In genomic region chr5:122989551-122990330, GRCm38 (mm10) we compare ENCODE assay signal across 8 mouse cellular contexts. TPM values are rescaled to one million over a fixed set of nuclear protein-coding genes. Genes with fewer than 3 reads are reported as not detected.
DNase-seq lines count a peak whose midpoint lies in the region; ATAC-seq and TF ChIP-seq lines count a peak whose summit lies in the region.

Kdm2b (minus strand) TSS chr5:122989823.

- H3K4me2 ChIP-seq in liver, embryonic 14.5 days (ENCODE audit: low read depth): peak within 1 kb of the TSS; percentile 96
- H3K4me2 ChIP-seq in neural tube, embryonic 12.5 days (replicated peaks): peak within 1 kb of the TSS; percentile 98

- 11% methylated on average over 15 of the region's 15 CpGs for WGBS in kidney, adult 2 months
- WGBS in liver, embryonic 14.5 days (ENCODE audit: insufficient replicate concordance): 10% methylated on average over 15 of the region's 15 CpGs
- WGBS in neural tube, embryonic 12.5 days: 2% methylated on average over 15 of the region's 15 CpGs

- H3K9me3 ChIP-seq in liver, embryonic 14.5 days (ENCODE audit: control insufficient read depth, low read length): no peaks in the 10 kb centered on the region
- H3K9me3 ChIP-seq in neural tube, embryonic 12.5 days: no peaks in the 10 kb centered on the region

- peaks cover 6% of the 10 kb centered on the region for H3K27me3 ChIP-seq in testis, adult 2 months (ENCODE audit: control insufficient read depth, insufficient read depth, low read length)
- no peaks in the 10 kb centered on the region for H3K27me3 ChIP-seq in kidney, adult 2 months (replicated peaks; ENCODE audit: control insufficient read depth, insufficient read depth, low read length)
- peaks cover 13% of the 10 kb centered on the region for H3K27me3 ChIP-seq in liver, embryonic 14.5 days (ENCODE audit: control insufficient read depth, insufficient read depth, low read length)
- no peaks in the 10 kb centered on the region for H3K27me3 ChIP-seq in neural tube, embryonic 12.5 days (replicated peaks)

- TF ChIP-seq CTCF in testis, adult 2 months (IDR thresholded peaks at IDR 0.05; ENCODE audit: control insufficient read depth, insufficient read depth, insufficient replicate concordance, low read depth, low read length): no peak
- no peak for TF ChIP-seq CTCF in kidney, adult 2 months (conservative IDR thresholded peaks at IDR 0.05; ENCODE audit: insufficient read depth, insufficient read length, low read depth, low read length)
- no peak for TF ChIP-seq CTCF in liver, embryonic 14.5 days (IDR thresholded peaks at IDR 0.05; ENCODE audit: low read depth)

- no peak for TF ChIP-seq POLR2A in testis, adult 2 months (IDR thresholded peaks at IDR 0.05; ENCODE audit: control insufficient read depth, low read depth, low read length)
- TF ChIP-seq POLR2A in kidney, adult 2 months (IDR thresholded peaks at IDR 0.05; ENCODE audit: low read depth, low read length): no peak

- no peak for DNase-seq in testis, postnatal 14 days (ENCODE audit: low spot score)
- peak; percentile 35 to 61 for DNase-seq in cerebellum, postnatal 25 days
- DNase-seq in heart, adult 8-10 months (ENCODE audit: low spot score): no peak
- DNase-seq in kidney, adult 2 months: peak; percentile 52
- no peak for DNase-seq in liver, embryonic 14.5 days (ENCODE audit: low read depth in 3 of 3, low spot score in 3 of 3)
- no peak for DNase-seq in frontal cortex, postnatal 25 days (ENCODE audit: low spot score in 2 of 2)

- peak within 1 kb of the TSS; percentile 58 for H3K9ac ChIP-seq in liver, embryonic 14.5 days (replicated peaks)
- H3K9ac ChIP-seq in neural tube, embryonic 12.5 days: peak within 1 kb of the TSS; percentile 74

- no peak within 1 kb of the TSS for H3K27ac ChIP-seq in testis, adult 2 months (ENCODE audit: control insufficient read depth, insufficient read depth, low read depth, low read length)
- peak within 1 kb of the TSS; percentile 39; the same call in 1 of the 2 replicates for H3K27ac ChIP-seq in kidney, adult 2 months (ENCODE audit: insufficient read depth, low read depth, low read length)
- no peak within 1 kb of the TSS for H3K27ac ChIP-seq in liver, embryonic 14.5 days
- peak within 1 kb of the TSS; percentile 59 for H3K27ac ChIP-seq in neural tube, embryonic 12.5 days

- peaks cover 7% of the 10 kb centered on the region; the same call in 1 of the 2 replicates for H3K4me1 ChIP-seq in testis, adult 2 months (ENCODE audit: control insufficient read depth, insufficient read depth, low read length)
- H3K4me1 ChIP-seq in kidney, adult 2 months (ENCODE audit: control insufficient read depth, insufficient read depth, low read length): no peaks in the 10 kb centered on the region
- H3K4me1 ChIP-seq in liver, embryonic 14.5 days (replicated peaks; ENCODE audit: control insufficient read depth in 2 of 2, insufficient read depth in 2 of 2, low read length in 1 of 2): peaks cover 10 to 24% of the 10 kb centered on the region in 2 experiments
- H3K4me1 ChIP-seq in neural tube, embryonic 12.5 days: peaks cover 56% of the 10 kb centered on the region

- peak within 1 kb of the TSS; percentile 74 for H3K4me3 ChIP-seq in testis, adult 2 months (ENCODE audit: control insufficient read depth, low read depth, low read length)
- H3K4me3 ChIP-seq in kidney, adult 2 months (ENCODE audit: insufficient read depth, low read depth, low read length): peak within 1 kb of the TSS; percentile 80
- H3K4me3 ChIP-seq in liver, embryonic 14.5 days (ENCODE audit: insufficient read depth in 1 of 2, low read depth in 2 of 2, low read length in 2 of 2): peak within 1 kb of the TSS; percentile 60 to 71
- H3K4me3 ChIP-seq in neural tube, embryonic 12.5 days: peak within 1 kb of the TSS; percentile 67

- ATAC-seq in liver, embryonic 14.5 days (ENCODE audit: insufficient read depth): no peak
- ATAC-seq in neural tube, embryonic 12.5 days (ENCODE audit: low FRiP score, low read depth): peak; percentile 52; the same call in 1 of the 2 replicates

- no peak for TF ChIP-seq EP300 in liver, embryonic 14.5 days (IDR thresholded peaks at IDR 0.05; ENCODE audit: low read depth)

- H3K36me3 ChIP-seq in testis, adult 2 months (ENCODE audit: control insufficient read depth, insufficient read depth, low read length): no peaks in the 10 kb centered on the region
- H3K36me3 ChIP-seq in kidney, adult 2 months (ENCODE audit: control insufficient read depth, insufficient read depth, low read length): no peaks in the 10 kb centered on the region
- no peaks in the 10 kb centered on the region for H3K36me3 ChIP-seq in liver, embryonic 14.5 days (replicated peaks; ENCODE audit: control insufficient read depth, insufficient read depth, low read depth)
- no peaks in the 10 kb centered on the region for H3K36me3 ChIP-seq in neural tube, embryonic 12.5 days

RNA-seq across cellular contexts. Expression of gene Kdm2b, which starts in this region (rescaled TPM):
- 48.7 and 50.9 TPM in 2 replicates for polyA plus RNA-seq in testis, adult 2 months (2012; rRNA removed)
- total RNA-seq in heart, adult 8-10 months (2022): 10 to 100 TPM; 12.7 to 14.9 (median 14.4) TPM
- polyA plus RNA-seq in kidney, adult 2 months (2012; rRNA removed): 9.6 and 10.9 TPM in 2 replicates
- 8.1 and 10.0 TPM in 2 replicates for polyA plus RNA-seq in liver, embryonic 14.5 days (2012; rRNA removed)
- polyA plus RNA-seq in liver, embryonic 14.5 days (2014; fragmentation: Nextera tagmentation; extraction: Ambion mirVana): 11.7 and 12.3 TPM in 2 replicates
- 105 and 106 TPM in 2 replicates for polyA plus RNA-seq in neural tube, embryonic 12.5 days (2016; fragmentation: Nextera tagmentation; extraction: Ambion mirVana)

Comparison
In these comparisons a context has a peak if more than half of its experiments do, and no peak if none do; other contexts are left out.
1. H3K27ac ChIP-seq: peak in kidney, adult 2 months (single experiment) and neural tube, embryonic 12.5 days (single experiment); none in testis, adult 2 months (single experiment) and liver, embryonic 14.5 days (single experiment).
2. DNase-seq: peak in cerebellum, postnatal 25 days (2 of 2) and kidney, adult 2 months (single experiment); none in testis, postnatal 14 days (single experiment), heart, adult 8-10 months (single experiment), liver, embryonic 14.5 days (0 of 3) and frontal cortex, postnatal 25 days (0 of 2).
3. Peak in every context shown above with its lines, with median percentiles within 50 percentile points of each other: H3K4me3 ChIP-seq.